Mouse (Mus musculus) left cerebral cortex, postnatal 14 days (tissue): Measurements from ENCODE around the gene Sec23b. TPM values are rescaled to one million over a fixed set of nuclear protein-coding genes. Genes with fewer than 3 reads are reported as not detected.
"Not testable (repeated sequence)": the region's sequence is repeated elsewhere in the genome, so short reads cannot be mapped to it uniquely, and the experiment has no call there.

Experiments used
- DNase-seq, 2 experiments: peaks; one replicate each; pipeline ENCODE4 v3.0.0; 2021 to 2022; ENCODE audit warnings: low spot score in 2 of 2, mixed read lengths in 1 of 2
- intact Hi-C: fragments of 180-260 bp; cut with DNase I; formaldehyde crosslinking; loops from one replicate; pipeline ENCODE4 v1.15.1; 2025
- long read RNA-seq, 2 experiments: library from polyadenylated mRNA; stranded (forward); transcript quantifications; one replicate each; pipeline ENCODE4 v2.0.0; 2021
- total RNA-seq, 2 experiments: library from RNA; stranded (reverse); gene quantifications; 2 replicates each; pipeline ENCODE4 v1.2.3; 2021

The Sec23b gene
- total RNA-seq: 10 to 100 TPM; 45.0 to 48.3 TPM
- long read RNA-seq, experiment 1, transcript Sec23b-201 (20 exons, 2,779 nt): major isoform, 24 of 112 reads
- long read RNA-seq, experiment 1, partial matches to known transcripts: 27 of 112 reads
- long read RNA-seq, experiment 1, other reads (novel, unspliced or antisense): 61 of 112 reads
- long read RNA-seq, experiment 2, transcript Sec23b-201 (20 exons, 2,779 nt): major isoform, 12 of 59 reads
- long read RNA-seq, experiment 2, partial matches to known transcripts: 13 of 59 reads
- long read RNA-seq, experiment 2, other reads (novel, unspliced or antisense): 34 of 59 reads

GRCm38 (mm10) chr2:144555820-144556552 is at the start of gene Sec23b:
TSS of gene Sec23b (plus strand) at chr2:144556229.
- DNase-seq: peak; percentile 97 to 98
- intact Hi-C loops: no loop called here

DNA sequence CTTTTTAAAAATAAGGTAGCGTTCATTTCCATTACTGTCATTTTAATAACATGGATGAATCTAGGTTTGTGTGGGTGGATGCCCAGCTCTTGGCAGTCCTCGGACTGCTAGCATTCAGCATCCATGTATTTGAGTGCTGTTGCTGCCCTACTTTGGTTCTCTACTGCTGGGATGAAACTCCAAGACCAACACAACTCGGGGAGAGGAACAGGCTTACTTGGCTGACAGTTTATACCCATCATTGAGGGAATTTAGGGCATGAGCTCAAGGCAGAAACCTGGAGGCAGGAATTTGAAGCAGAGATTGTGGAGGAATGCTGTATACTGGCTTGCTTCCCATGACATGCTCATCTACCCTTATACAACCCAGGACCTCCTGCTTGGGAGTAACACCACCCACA is 41.4 kb upstream of the Sec23b start:
- intact Hi-C loops: no loop called here
- DNase-seq: peak in 1 of 2 experiments; percentile 45

DNA sequence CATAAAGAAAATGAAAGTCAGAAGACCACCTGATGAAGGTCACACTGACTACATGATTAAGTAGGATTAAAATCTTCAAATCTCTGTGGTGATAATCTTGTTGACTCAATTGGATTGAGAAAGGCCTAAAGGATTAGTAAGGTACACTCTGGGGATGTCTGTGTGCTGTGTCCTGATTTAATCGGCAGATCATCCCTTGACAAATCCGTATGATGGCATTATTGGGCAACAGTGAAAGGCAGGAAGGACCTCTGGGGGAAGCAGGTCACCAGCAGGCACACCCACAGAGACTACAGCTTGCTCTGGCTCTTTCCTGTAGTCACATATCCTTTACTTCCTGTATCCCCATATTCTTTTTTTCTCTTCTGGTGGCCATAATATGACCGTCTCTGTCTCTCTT is 36.3 kb upstream of the Sec23b start:
- DNase-seq: no peak
- intact Hi-C loops: no loop called here

DNA sequence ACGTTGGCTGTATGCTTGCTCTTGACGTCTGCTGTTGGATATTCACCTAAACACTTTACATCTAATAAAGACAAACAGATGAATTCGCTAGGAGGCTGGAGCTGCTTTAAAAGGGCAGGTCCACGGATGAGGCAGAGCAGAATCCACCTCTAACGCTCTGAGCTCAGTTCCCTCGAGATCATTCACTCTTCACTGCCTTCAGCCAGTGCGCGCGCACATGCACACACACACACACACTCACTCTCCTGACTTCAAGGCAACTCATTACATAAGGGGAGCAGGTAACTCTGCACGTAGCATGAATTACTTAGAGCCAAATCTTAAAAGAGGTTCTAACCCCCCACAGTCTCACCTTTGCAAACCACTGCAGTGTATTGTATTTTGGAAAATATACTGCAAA is 30.2 kb upstream of the Sec23b start:
- intact Hi-C loops: no loop called here
- peak; percentile 44 to 73 for DNase-seq

DNA sequence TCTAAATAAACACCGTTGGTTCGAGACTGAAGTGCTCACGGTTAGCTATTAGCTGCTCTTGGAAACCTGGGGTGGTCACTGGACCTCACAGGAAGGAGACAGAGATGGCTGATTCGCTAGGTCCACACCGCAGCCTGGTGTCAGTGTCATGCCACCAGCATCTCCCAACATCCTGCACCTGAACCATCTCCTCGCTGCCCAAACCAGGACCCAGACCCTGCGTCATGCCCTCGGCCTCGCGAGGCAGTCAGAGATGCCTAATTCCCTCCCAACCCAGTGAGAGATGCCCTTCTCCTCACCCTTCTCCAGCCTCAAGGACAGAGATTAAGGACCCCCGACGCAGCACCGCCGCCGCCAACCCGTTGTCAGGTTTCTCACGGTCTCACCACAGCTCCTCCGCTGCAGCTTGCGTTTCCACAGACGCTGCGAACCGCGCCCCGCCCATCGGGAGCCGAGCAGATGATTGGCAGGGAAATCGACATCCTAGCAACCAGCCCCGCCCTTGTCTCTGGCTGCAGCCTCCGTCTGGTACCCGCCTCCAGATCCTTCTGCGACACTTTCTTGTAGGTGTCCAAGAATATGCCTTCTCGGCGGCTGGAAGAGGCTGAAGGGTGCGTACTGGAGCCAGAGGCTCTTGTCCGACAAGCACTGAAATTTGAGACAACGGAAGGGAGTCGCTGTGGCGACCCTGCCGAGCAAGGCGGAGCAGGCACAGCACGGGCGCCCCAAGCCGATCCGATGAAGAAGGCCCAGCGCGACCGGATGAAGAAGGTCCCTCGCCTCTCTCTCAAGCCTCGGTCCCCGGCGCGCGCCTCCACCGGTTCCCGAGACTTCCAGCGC is 28.8 kb upstream of the Sec23b start, which contains the start of the genes Dzank1 and Polr3f:
TSS of gene Dzank1 (minus strand) at position 434 of the 840 bp plus-strand sequence.
TSS of gene Polr3f (plus strand) at position 738 of the 840 bp plus-strand sequence.
- intact Hi-C loops: no loop called here
- peak; percentile 97 to 98 for DNase-seq

- intact Hi-C loops: no loop called here
- DNase-seq: no peak
Measured at GRCm38 (mm10) chr2:144527821-144528174, 28.2 kb upstream of the Sec23b start.

DNA sequence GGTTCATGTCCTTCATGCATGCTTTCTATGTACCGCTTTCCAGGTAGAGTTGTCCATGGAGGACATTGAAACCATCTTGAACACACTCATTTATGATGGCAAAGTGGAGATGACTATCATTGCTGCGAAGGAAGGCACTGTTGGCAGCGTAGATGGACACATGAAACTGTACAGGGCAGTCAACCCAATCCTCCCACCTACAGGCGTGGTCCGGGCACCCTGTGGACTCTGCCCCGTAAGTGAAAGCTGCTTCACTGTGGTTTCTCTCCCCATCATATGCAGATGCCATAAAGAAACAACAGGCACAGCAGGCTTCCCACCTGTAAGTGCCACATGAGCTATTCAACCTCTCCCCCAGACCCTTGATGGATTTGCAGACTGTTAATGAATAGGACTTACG is 18.9 kb upstream of the Sec23b start:
- intact Hi-C loops: no loop called here

DNA sequence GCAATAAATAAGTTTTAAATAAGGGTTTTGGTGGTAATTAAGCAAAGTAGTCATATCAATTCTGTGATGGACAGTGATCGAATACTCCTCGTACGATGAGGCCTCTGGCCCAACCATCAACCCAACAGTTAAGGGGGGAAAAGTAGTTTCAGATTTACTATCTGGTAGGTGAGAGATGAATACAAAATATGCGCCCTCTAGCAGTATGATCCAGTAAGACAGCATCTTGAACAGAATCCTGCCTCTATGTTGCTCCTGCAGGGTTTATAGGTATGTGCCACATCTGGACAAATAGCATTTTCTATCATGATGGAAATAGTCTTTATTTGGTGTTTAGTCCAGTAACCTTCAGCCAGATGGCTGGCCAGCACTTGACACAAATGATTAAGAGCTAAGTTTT is 14.8 kb upstream of the Sec23b start:
- DNase-seq: peak in 1 of 2 experiments; percentile 30
- intact Hi-C loops: no loop called here

More for the DNA sequence above, 18.9 kb upstream of the Sec23b start:
- DNase-seq: no peak

DNA sequence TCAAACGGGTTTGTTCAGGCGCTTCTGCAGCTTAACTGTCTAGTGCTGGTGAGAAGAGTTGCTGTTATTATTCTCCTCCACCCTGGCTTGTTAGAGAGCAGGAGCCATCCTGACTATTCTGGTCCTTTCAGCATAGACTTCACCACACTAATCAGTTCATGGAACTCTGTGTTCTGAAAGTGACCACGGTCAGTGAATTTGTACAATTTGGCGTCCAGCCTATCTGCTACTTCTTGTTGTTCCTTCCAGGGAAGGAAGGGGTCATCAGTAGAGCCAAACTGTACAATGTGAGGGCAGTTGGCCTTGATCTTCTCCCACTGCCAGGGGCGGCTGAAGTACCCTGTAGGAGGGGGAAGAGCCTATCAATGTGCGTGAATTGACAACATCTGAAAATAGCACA is 12.4 kb upstream of the Sec23b start:
- no peak for DNase-seq
- intact Hi-C loops: no loop called here

GRCm38 (mm10) chr2:144544630-144545029 is 11.4 kb upstream of the Sec23b start:
- intact Hi-C loops: no loop called here
- DNase-seq: no peak

- intact Hi-C loops: no loop called here
- no peak for DNase-seq
Measured at GRCm38 (mm10) chr2:144545061-144545460, 11.0 kb upstream of the Sec23b start.

DNA sequence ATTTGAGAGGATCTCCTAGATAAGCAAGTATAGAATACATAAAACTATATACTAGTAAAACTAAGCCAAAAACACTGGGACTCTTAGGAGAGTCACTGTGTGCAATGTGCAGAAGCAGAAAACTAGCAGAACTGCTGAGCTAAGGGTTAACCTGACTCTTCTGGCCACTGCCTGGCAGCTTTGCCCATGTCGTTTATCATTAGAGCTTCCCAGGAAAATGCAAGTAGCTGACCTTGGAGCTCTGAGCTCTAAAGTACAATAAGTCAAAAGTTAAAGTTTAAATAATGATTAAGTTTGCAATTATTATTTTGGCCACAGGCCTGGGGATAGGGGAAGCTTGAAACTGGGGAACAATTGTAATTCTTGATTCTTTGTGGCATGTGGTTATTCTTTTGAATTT is 10.5 kb upstream of the Sec23b start:
- no peak for DNase-seq
- intact Hi-C loops: no loop called here

DNA sequence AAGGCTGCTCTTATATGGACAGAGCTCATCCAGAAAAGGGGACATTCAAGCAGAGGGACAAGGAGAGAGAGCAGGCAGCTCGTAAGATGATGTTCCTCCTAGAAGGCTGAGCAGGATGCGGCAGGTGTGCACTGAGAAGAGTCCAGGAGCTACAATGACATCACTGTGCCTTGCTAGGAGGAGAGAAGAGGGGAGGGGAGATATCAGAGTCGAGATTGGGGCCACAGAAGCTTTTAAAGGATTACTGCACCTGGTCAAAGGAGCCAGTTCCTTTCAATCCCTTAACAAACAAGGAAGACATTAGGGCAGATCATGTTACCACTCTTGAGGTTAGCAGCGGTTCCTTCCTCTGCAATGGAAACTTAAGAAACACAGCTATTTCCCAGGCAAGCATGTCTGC is 8.5 kb upstream of the Sec23b start:
- intact Hi-C loops: no loop called here
- no peak for DNase-seq

GRCm38 (mm10) chr2:144550529-144550928 is 5.5 kb upstream of the Sec23b start, which contains the start of gene Rbbp9:
TSS of gene Rbbp9 (minus strand) at chr2:144550869.
- intact Hi-C loops: no loop called here

GRCm38 (mm10) chr2:144553905-144554304 is 2.1 kb upstream of the Sec23b start:
- DNase-seq: no peak
- intact Hi-C loops: no loop called here

More at GRCm38 (mm10) chr2:144550529-144550928, 5.5 kb upstream of the Sec23b start, which contains the start of gene Rbbp9:
- peak; percentile 66 to 74 for DNase-seq

- intact Hi-C loops: no loop called here
- DNase-seq: no peak
Measured at GRCm38 (mm10) chr2:144555286-144555819, 676 bp upstream of the Sec23b start.

DNA sequence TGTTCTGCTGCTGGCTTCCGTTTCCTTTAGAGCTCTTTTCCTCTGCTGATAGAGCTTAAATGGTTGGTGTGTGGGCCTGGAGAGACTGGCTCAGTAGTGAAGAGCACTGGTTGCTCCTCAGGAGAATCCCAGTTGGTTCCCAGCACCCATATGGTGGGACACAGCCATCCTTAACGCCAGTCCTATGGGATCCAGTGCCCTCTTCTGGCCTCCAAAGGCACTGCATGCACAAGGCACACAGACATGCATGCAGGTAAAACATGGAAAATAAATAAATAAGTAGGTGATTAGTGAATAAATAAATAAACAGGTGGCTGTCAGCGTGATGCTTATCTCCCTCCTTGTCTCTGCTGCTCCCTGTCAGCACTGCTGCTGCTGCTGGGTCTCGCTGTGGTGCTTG is 32.7 kb downstream of the Sec23b start:
- DNase-seq: no peak
- intact Hi-C loops: no loop called here

DNA sequence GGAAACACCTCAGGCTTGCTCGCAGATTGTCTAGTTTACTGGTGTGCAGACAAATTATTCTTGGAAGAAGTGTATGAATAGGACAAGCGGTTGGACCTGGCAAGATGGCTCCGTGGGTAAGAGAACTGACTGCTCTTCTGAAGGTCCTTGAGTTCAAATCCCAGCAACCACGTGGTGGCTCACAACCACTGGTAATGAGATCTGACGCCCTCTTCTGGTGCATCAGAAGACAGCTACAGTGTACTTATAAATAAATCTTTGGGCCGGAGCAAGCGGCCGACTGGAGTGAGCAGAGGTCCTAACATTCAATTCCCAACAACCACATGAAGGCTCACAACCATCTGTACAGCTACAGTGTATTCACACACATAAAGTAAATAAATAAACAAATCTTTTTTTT is 37.0 kb downstream of the Sec23b start:
- DNase-seq, intact Hi-C loops: not testable (repeated sequence)

- DNase-seq: peak; percentile 84 to 85
- intact Hi-C loops: no loop called here
Measured at GRCm38 (mm10) chr2:144593951-144594651, 38.1 kb downstream of the Sec23b start, which contains the start of gene Smim26. TSS of gene Smim26 (plus strand) at chr2:144594054.
